Mouse (Mus musculus): Measurements from ENCODE around the gene Dazap1. TPM values are rescaled to one million over a fixed set of nuclear protein-coding genes. Genes with fewer than 3 reads are reported as not detected.

Dazap1 gene
- polyA plus RNA-seq, 1 experiment from 2014 or later = 69.7 TPM

DNA sequence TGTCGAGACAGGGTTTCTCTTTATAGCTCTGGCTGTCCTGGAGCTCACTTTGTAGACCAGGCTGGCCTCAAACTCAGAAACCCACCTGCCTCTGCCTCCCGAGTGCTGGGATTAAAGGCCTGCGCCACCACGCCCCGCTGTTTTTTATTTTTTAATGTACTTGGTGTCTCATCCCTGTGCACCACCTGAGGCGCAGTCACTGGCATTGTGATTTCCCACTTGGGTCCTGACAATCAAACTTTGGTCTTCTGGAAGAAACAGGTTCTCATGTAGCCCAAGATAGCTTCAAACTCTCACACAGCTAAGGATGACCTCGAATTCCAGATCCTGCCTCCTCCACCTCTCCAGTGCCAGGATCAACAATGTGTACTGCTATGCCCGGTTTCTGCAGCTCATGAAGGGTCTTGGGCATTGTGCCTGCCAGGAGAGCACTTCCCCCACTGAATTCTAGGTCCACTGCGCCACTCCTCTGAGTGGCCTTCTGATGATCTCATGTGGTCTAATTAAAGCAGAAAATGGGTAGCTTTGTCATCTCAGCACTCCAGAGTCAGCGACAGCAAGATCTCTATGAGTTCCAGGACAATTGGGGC lies 1.6 kb downstream of the Dazap1 start:
- Histone ChIP-seq H3K27ac (no peak overlapping the region), H3K4me2 (no peak overlapping the region), H3K36me3 (replicated peaks) (peaks cover 17% of the 10 kb centered on the region; the same call in 1 of the 2 replicates), H3K4me1 (peaks cover 59% of the 10 kb centered on the region), H3K27me3 (no peaks in the 10 kb centered on the region), H3K9me3 (no peaks in the 10 kb centered on the region), H3K4me3 (replicated peaks) (no peak overlapping the region), H3K9ac (no peak overlapping the region)
- ATAC-seq (ENCODE audit: low FRiP score) = no peak
- WGBS = 94% methylated on average over 10 of the region's 10 CpGs

DNA sequence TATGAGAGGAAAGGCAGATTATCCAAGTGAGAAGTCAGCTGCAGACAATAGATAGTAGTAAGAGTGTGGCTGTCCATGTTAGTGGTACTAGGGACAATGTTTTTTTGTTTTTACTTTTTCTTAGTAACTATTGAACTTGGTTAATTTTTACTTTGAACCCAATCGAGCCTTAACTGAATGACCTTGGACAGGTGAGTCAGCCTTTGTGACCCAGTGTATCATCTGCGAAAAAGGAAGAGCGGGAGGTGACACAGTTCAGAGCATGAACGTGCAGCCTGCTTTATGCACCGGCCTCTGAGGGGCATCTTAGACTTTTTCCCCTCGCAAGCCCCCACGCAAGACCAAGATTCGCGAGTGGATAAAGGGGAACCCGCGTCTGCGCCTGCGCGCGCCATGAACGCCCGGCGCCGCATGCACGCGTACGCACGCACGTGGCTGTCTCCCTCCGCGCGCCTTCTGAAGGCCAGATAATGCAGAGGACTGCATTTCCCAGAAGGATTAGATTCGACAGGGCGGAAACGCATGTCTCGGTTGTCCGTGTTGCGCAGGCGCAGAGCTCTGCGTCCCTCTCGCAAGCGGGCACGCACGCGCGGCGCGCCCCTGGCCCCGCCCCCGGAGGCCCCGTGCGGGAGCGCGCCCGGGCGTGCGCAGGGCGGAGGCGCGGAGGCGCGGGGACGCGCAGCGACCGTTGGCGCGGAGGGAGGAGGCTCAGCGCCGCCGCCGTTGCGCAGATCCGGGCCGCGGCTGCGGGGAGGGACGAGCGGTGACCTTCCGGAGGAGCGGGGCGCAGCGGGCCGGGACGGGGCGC lies 3.3 kb downstream of the Dazap1 start:
- Histone ChIP-seq H3K27ac (peak overlapping the region; percentile 54), H3K36me3 (replicated peaks) (peaks cover 13% of the 10 kb centered on the region), H3K9ac (peak overlapping the region; percentile 95), H3K4me3 (replicated peaks) (peak overlapping the region; percentile 80), H3K27me3 (no peaks in the 10 kb centered on the region), H3K9me3 (no peaks in the 10 kb centered on the region), H3K4me1 (peaks cover 63% of the 10 kb centered on the region), H3K4me2 (peak overlapping the region; percentile 77)
- WGBS = 1% methylated on average over 81 of the region's 81 CpGs
- ATAC-seq (ENCODE audit: low FRiP score) = peak; percentile 63

DNA sequence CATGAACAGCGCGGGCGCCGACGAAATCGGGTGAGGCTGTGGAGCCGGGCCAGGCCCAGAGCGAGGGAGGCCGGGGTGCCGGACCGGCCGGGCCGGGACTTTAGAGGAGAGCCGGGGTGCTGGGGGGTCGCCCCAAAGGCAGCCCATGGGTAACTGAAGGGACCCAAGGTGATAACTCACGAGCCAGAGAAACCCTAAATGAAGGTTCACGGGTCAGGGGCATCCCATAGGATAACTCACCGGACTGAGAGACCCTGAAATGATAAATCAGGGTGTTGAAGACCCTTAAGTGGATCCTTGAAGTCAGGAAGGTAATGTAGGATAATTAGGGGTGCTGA lies 3.8 kb downstream of the Dazap1 start:
- Histone ChIP-seq H3K4me2 (peak overlapping the region; percentile 77), H3K27me3 (no peaks in the 10 kb centered on the region), H3K4me1 (peaks cover 57% of the 10 kb centered on the region), H3K9ac (peak overlapping the region; percentile 95), H3K36me3 (replicated peaks) (peaks cover 17% of the 10 kb centered on the region), H3K27ac (peak overlapping the region; percentile 54), H3K9me3 (no peaks in the 10 kb centered on the region), H3K4me3 (replicated peaks) (peak overlapping the region; percentile 80)
- no peak; the same call in 1 of the 2 replicates for ATAC-seq (ENCODE audit: low FRiP score)
- 2% methylated on average over 18 of the region's 18 CpGs for WGBS

DNA sequence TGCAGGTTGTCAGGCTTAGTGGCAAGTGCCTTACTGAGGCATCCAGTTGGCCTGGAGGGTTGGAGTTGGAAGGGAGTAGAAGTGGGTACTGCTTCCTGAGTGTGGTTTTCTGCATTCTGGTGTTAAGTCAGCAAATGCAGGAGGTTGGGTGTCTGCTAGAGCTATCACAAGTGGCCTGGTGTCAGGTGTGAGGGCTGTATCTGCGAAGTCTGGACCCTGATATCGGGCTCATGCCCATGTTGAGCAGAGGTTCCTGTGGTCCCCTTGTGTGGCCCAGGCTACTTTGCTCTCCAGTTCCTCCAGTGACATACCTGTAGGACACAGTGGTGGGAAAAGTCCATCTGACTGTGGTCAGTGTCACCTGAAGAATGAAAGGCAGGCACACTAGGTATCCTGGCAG lies 8.8 kb downstream of the Dazap1 start:
- WGBS = 97% methylated on average over 2 of the region's 2 CpGs
- H3K4me2 ChIP-seq = no peak overlapping the region
- H3K27me3 ChIP-seq = no peaks in the 10 kb centered on the region
- H3K9me3 ChIP-seq = no peaks in the 10 kb centered on the region
- no peak overlapping the region for H3K4me3 ChIP-seq (replicated peaks)
- no peak overlapping the region for H3K9ac ChIP-seq
- peaks cover 46% of the 10 kb centered on the region for H3K4me1 ChIP-seq
- peaks cover 43% of the 10 kb centered on the region for H3K36me3 ChIP-seq (replicated peaks)
- ATAC-seq (ENCODE audit: low FRiP score) = no peak
- no peak overlapping the region for H3K27ac ChIP-seq

DNA sequence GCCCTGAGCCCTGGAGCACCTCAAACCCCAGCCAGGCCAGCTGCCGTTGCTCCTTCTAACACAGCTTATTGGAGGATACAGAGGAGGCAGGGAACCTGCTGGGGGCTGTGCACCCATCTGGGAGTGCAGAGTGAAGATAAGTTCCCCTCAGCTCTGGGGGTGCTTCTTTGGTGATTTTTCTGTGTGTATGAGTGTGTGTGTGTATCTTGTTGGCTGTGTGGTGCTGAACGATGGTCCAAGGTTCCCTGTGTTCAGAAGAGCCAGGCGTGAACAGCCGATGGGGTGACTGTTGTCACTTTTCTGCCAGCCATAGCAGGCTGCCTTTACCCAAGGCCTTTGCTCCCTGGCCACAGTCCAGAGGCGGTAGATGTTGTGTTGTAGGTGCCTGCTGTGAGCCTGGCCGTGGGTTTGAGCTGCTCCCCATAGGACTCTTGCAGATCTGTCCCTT lies 9.5 kb downstream of the Dazap1 start:
- ATAC-seq (ENCODE audit: low FRiP score) = no peak
- H3K4me2 ChIP-seq = no peak overlapping the region
- H3K4me1 ChIP-seq = peaks cover 43% of the 10 kb centered on the region
- H3K4me3 ChIP-seq (replicated peaks) = no peak overlapping the region
- 84% methylated on average over 6 of the region's 6 CpGs for WGBS
- H3K27ac ChIP-seq = 0 out of 2 replicates have a peak overlapping the region, but pooled peaks have one; percentile 0
- no peaks in the 10 kb centered on the region for H3K9me3 ChIP-seq
- peak overlapping the region; percentile 22; the same call in 1 of the 2 replicates for H3K9ac ChIP-seq
- peaks cover 48% of the 10 kb centered on the region for H3K36me3 ChIP-seq (replicated peaks)
- no peaks in the 10 kb centered on the region for H3K27me3 ChIP-seq

DNA sequence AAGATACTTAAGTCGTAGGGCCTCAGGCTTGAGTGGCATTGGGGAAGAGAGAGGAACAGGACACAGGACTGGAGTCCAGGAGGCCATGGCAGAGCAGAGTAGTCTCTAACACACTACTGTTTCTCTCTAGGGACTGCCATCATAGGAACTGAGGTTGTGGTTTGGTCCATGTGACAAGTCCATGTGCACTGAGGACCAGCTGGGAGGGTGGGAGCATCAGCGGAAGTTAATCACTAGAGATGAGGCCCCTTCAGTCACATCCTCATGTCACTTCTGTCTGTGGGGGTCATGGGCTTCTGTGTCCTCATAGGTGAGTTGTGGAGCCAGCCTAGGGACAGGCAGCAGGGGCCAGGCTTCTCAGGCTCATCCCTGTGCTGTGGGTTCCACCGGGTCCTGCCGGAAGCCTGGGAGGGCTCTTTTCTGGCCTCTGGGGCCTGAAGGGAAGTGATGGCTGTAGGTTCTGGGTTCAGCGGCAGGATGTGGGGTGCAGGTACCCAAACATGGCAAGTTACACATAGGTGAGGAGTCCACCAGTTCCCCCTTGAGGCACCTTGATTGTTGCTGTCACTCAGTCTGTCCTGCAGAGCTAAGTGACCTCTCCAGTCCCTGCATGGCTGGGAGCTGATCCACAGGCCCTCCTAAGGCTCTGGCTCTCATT lies 10.0 kb downstream of the Dazap1 start:
- peaks cover 54% of the 10 kb centered on the region for H3K36me3 ChIP-seq (replicated peaks)

DNA sequence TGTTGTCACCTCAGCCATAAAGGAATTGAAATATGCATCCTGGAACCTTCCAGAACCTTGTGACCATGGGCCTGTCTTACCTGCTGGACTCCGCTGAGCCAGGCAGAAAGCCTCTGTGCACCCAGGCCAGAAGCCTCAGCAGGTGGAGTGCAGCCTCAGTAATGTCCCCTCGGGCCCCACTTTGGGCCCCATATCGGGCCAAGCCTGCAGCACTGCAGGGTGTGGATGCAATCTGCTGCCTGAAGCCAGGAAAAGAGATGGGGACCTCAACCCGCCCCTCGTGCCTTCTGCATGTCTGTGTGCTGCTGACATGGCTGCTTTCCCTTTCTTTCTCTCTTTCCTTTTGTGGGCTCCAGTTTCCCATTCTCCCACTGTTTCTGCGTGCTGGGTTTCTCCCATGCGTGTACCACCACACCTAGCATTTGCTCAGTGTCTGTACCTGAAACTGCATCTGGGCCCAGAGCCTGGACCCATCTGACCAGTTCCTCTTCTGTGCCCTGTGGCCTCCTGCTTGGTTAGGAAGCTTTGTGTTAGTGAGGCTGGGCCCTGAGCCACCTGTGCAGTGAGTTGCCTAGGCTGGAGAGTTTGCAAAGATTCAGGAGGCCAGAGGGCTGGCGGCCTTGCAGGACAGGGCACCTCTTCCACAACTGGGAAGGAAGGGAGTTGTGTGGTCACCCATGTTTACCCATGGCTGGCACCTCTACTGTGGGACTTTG lies 10.7 kb downstream of the Dazap1 start:
- H3K4me3 ChIP-seq (replicated peaks) = no peak overlapping the region
- H3K9me3 ChIP-seq = no peaks in the 10 kb centered on the region
- no peaks in the 10 kb centered on the region for H3K27me3 ChIP-seq
- 90% methylated on average over 8 of the region's 8 CpGs for WGBS
- H3K4me2 ChIP-seq = no peak overlapping the region
- no peak for ATAC-seq (ENCODE audit: low FRiP score)
- peaks cover 31% of the 10 kb centered on the region for H3K4me1 ChIP-seq
- peaks cover 61% of the 10 kb centered on the region for H3K36me3 ChIP-seq (replicated peaks)
- H3K9ac ChIP-seq = no peak overlapping the region
- H3K27ac ChIP-seq = no peak overlapping the region

More for the DNA sequence above, 10.0 kb downstream of the Dazap1 start:
- Histone ChIP-seq H3K4me1 (peaks cover 38% of the 10 kb centered on the region), H3K4me3 (replicated peaks) (no peak overlapping the region), H3K9me3 (no peaks in the 10 kb centered on the region), H3K27ac (no peak overlapping the region), H3K27me3 (no peaks in the 10 kb centered on the region), H3K4me2 (no peak overlapping the region), H3K9ac (peak overlapping the region; percentile 22; the same call in 1 of the 2 replicates)
- ATAC-seq (ENCODE audit: low FRiP score) = no peak
- 82% methylated on average over 5 of the region's 5 CpGs for WGBS

DNA sequence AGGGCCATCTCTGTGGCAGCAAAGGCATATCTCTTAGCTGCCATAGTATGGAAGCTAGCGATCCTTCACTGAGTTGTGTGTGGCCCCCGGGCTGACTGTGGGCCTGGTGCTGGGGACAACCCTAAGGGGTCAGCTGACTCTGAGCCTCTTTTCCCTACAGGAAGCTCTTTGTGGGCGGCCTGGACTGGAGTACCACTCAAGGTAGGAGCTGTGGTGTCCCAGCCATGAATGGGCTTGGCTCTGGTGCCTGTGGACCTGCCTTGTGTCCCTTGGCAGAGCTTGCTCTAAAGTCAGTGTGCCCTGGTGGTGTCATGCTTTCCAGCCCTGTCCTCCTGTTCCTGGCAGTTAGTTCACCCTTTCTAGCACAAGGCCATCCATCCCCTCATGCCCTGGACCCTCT lies 12.6 kb downstream of the Dazap1 start:
- no peaks in the 10 kb centered on the region for H3K9me3 ChIP-seq
- no peak overlapping the region for H3K27ac ChIP-seq
- 94% methylated on average over 3 of the region's 3 CpGs for WGBS
- no peak overlapping the region for H3K4me2 ChIP-seq
- no peaks in the 10 kb centered on the region for H3K27me3 ChIP-seq
- no peak for ATAC-seq (ENCODE audit: low FRiP score)
- H3K4me1 ChIP-seq = peaks cover 12% of the 10 kb centered on the region
- peaks cover 71% of the 10 kb centered on the region for H3K36me3 ChIP-seq (replicated peaks)
- H3K9ac ChIP-seq = no peak overlapping the region
- H3K4me3 ChIP-seq (replicated peaks) = no peak overlapping the region

DNA sequence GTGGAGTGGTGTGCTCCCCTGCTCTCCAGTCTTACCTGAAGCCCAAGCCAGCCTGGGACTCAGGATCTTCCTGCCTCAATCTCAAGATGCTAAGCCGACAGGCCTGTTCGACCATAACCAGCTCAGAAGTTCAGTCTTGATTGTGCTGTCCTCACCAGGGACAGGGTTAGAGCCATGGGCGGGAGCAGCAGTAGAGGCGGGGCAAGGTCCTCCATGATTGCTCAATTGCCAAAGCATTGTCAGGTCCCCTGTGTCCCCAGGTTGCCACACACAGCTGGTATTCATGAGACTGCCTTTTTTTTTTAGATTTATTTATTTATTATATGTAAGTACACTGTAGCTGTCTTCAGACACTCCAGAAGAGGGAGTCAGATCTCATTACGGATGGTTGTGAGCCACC lies 15.0 kb downstream of the Dazap1 start:
- Histone ChIP-seq H3K27ac (no peak overlapping the region), H3K4me2 (no peak overlapping the region), H3K4me1 (no peaks in the 10 kb centered on the region; the same call in 1 of the 2 replicates), H3K4me3 (replicated peaks) (no peak overlapping the region), H3K36me3 (replicated peaks) (peaks cover 80% of the 10 kb centered on the region), H3K9me3 (no peaks in the 10 kb centered on the region), H3K9ac (no peak overlapping the region), H3K27me3 (no peaks in the 10 kb centered on the region)
- WGBS = 88% methylated on average over 5 of the region's 5 CpGs
- no peak for ATAC-seq (ENCODE audit: low FRiP score)

DNA sequence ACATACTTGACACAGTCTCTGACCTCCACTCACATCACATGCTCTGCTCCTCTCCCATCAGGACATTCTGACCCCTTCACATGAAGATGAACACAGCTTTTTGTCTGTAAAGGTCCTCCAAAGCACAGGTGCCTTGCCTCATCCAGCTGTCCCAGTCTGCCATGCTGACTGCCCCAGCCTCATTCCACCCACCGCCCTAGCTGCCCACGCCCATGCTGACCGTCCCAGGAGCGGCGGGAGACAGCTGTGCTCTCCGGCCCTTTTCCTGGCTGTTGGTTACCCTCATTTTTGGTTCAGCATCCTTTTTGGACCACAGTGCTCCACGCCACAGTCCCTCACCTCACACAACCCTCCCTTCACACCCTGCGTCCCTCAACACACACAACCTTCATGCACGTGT lies 17.1 kb downstream of the Dazap1 start:
- no peaks in the 10 kb centered on the region for H3K9me3 ChIP-seq
- no peak for ATAC-seq (ENCODE audit: low FRiP score)
- H3K9ac ChIP-seq = no peak overlapping the region
- H3K27ac ChIP-seq = no peak overlapping the region
- peaks cover 4% of the 10 kb centered on the region; the same call in 1 of the 2 replicates for H3K4me1 ChIP-seq
- no peak overlapping the region for H3K4me3 ChIP-seq (replicated peaks)
- no peaks in the 10 kb centered on the region for H3K27me3 ChIP-seq
- no peak overlapping the region for H3K4me2 ChIP-seq
- 96% methylated on average over 9 of the region's 9 CpGs for WGBS
- peaks cover 96% of the 10 kb centered on the region for H3K36me3 ChIP-seq (replicated peaks)

DNA sequence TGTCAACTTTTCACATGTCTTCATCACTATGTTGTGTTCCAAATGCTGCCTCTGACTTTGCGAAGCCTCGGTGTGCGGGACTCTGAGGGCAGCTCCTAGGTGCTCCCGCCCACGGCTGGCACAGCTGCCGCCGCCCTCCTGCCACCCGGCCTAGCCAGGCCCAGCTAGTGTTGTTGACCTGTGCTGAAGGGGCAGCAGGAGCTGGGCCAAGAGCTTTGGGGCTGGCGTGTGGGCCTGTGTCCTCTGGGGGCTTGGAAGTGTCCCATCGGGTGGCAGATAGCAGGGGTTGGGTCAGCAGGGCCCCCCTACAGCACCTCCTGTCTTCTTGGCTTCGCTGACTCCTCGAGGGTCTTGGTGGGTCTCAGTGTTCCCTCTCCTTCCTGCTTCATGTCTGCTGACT lies 18.0 kb downstream of the Dazap1 start:
- Histone ChIP-seq H3K4me2 (no peak overlapping the region), H3K9me3 (no peaks in the 10 kb centered on the region), H3K4me1 (peaks cover 4% of the 10 kb centered on the region; the same call in 1 of the 2 replicates), H3K9ac (no peak overlapping the region), H3K27ac (no peak overlapping the region), H3K27me3 (no peaks in the 10 kb centered on the region), H3K36me3 (replicated peaks) (peaks cover 97% of the 10 kb centered on the region), H3K4me3 (replicated peaks) (no peak overlapping the region)
- WGBS = 97% methylated on average over 12 of the region's 12 CpGs
- ATAC-seq (ENCODE audit: low FRiP score) = no peak

DNA sequence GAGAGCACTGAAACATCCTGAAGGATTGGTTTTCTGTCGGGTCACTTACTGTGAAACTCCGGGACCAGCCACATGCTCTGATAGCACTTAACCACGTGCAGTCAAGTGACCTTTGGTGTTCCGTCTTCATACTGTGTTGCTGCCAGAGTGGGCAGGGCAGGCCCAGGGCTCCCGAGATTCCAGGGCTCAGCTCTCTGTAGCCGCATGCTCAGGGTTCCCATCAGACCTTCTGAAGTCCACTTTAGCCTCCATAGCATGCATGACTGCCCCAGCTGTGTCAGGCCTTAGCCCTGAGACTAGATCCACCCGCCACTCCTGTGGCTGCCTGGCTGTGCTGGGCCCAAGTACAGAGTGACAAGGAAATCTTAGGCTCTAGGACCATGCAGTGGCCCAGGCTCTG lies 20.0 kb downstream of the Dazap1 start:
- Histone ChIP-seq H3K9ac (no peak overlapping the region), H3K27ac (no peak overlapping the region), H3K9me3 (no peaks in the 10 kb centered on the region), H3K27me3 (no peaks in the 10 kb centered on the region), H3K4me3 (replicated peaks) (no peak overlapping the region), H3K4me2 (no peak overlapping the region), H3K36me3 (replicated peaks) (peaks cover 98% of the 10 kb centered on the region), H3K4me1 (peaks cover 4% of the 10 kb centered on the region; the same call in 1 of the 2 replicates)
- ATAC-seq (ENCODE audit: low FRiP score) = no peak
- WGBS = 89% methylated on average over 7 of the region's 7 CpGs
